Mouse (Mus musculus): ENCODE measurements around the gene C1qa. TPM values are rescaled to one million over a fixed set of nuclear protein-coding genes. Genes with fewer than 3 reads are reported as not detected.

C1qa gene
- polyA plus RNA-seq, 1 experiment from 2014 or later: 31.6 TPM

- H3K4me3 ChIP-seq (ENCODE audit: low read length): no peak overlapping the region
- H3K27ac ChIP-seq (ENCODE audit: low read length): no peak overlapping the region
- no peak overlapping the region for H3K9ac ChIP-seq (ENCODE audit: low read length)
- no peak for ATAC-seq (replicated peaks; ENCODE audit: extremely low read depth, insufficient read depth, low FRiP score)
- H3K4me1 ChIP-seq (ENCODE audit: control insufficient read depth, insufficient read depth, low read length): no peaks in the 10 kb centered on the region
- H3K27me3 ChIP-seq (ENCODE audit: control insufficient read depth, insufficient read depth, low read length): peaks cover 43% of the 10 kb centered on the region
- H3K36me3 ChIP-seq (ENCODE audit: control insufficient read depth, insufficient read depth): no peaks in the 10 kb centered on the region
- 80% methylated on average over 7 of the region's 7 CpGs for WGBS
- no peaks in the 10 kb centered on the region for H3K9me3 ChIP-seq (replicated peaks; ENCODE audit: control insufficient read depth, low read length)
- H3K4me2 ChIP-seq (ENCODE audit: low read depth, low read length): no peak overlapping the region
Measured at GRCm38 (mm10) chr4:136860022-136860421, 38.6 kb downstream of the C1qa start.

- no peak for ATAC-seq (replicated peaks; ENCODE audit: extremely low read depth, insufficient read depth, low FRiP score)
Measured at GRCm38 (mm10) chr4:136855081-136855480, 43.5 kb downstream of the C1qa start.

DNA sequence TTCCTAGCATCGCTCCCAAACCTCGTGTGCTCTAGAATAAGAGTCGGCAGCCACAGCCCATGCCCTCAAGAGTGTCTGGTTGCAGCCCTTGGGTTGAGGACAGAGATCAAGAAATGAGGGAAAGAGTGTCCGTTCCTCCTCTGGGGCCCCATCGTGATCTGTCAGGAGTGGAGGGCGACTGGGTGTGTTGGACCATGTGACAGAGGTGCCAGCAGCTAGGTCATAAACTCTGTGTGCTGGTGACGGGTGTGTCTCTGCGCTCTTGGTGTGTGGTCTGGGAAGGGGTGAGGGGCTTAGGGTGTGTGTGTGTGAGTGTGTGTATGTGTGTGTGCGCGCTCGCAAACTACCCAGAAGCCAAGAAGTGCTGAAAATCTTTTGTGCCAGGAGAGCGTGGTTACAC is 45.6 kb downstream of the C1qa start:
- Histone ChIP-seq H3K4me3 (ENCODE audit: low read length) (no peak overlapping the region), H3K36me3 (ENCODE audit: control insufficient read depth, insufficient read depth) (no peaks in the 10 kb centered on the region), H3K4me1 (ENCODE audit: control insufficient read depth, insufficient read depth, low read length) (no peaks in the 10 kb centered on the region), H3K27me3 (ENCODE audit: control insufficient read depth, insufficient read depth, low read length) (peaks cover 8% of the 10 kb centered on the region; the same call in 1 of the 2 replicates), H3K27ac (ENCODE audit: low read length) (no peak overlapping the region), H3K9ac (ENCODE audit: low read length) (no peak overlapping the region), H3K4me2 (ENCODE audit: low read depth, low read length) (no peak overlapping the region), H3K9me3 (replicated peaks; ENCODE audit: control insufficient read depth, low read length) (no peaks in the 10 kb centered on the region)
- ATAC-seq (replicated peaks; ENCODE audit: extremely low read depth, insufficient read depth, low FRiP score): no peak
- 77% methylated on average over 12 of the region's 12 CpGs for WGBS

More at GRCm38 (mm10) chr4:136855081-136855480, 43.5 kb downstream of the C1qa start:
- no peaks in the 10 kb centered on the region for H3K36me3 ChIP-seq (ENCODE audit: control insufficient read depth, insufficient read depth)
- H3K4me1 ChIP-seq (ENCODE audit: control insufficient read depth, insufficient read depth, low read length): no peaks in the 10 kb centered on the region
- H3K9ac ChIP-seq (ENCODE audit: low read length): no peak overlapping the region
- no peak overlapping the region for H3K4me3 ChIP-seq (ENCODE audit: low read length)
- no peaks in the 10 kb centered on the region for H3K9me3 ChIP-seq (replicated peaks; ENCODE audit: control insufficient read depth, low read length)
- H3K4me2 ChIP-seq (ENCODE audit: low read depth, low read length): no peak overlapping the region
- H3K27me3 ChIP-seq (ENCODE audit: control insufficient read depth, insufficient read depth, low read length): peaks cover 11% of the 10 kb centered on the region
- WGBS: 27% methylated on average over 6 of the region's 6 CpGs
- H3K27ac ChIP-seq (ENCODE audit: low read length): no peak overlapping the region

- H3K27ac ChIP-seq (ENCODE audit: low read length): no peak overlapping the region
- peaks cover 8% of the 10 kb centered on the region; the same call in 1 of the 2 replicates for H3K27me3 ChIP-seq (ENCODE audit: control insufficient read depth, insufficient read depth, low read length)
- H3K4me1 ChIP-seq (ENCODE audit: control insufficient read depth, insufficient read depth, low read length): no peaks in the 10 kb centered on the region
- no peak overlapping the region for H3K9ac ChIP-seq (ENCODE audit: low read length)
- no peak overlapping the region for H3K4me3 ChIP-seq (ENCODE audit: low read length)
- H3K4me2 ChIP-seq (ENCODE audit: low read depth, low read length): no peak overlapping the region
- H3K36me3 ChIP-seq (ENCODE audit: control insufficient read depth, insufficient read depth): no peaks in the 10 kb centered on the region
- ATAC-seq (replicated peaks; ENCODE audit: extremely low read depth, insufficient read depth, low FRiP score): no peak
- WGBS: 52% methylated on average over 5 of the region's 5 CpGs
- no peaks in the 10 kb centered on the region for H3K9me3 ChIP-seq (replicated peaks; ENCODE audit: control insufficient read depth, low read length)
Measured at GRCm38 (mm10) chr4:136852119-136852518, 46.5 kb downstream of the C1qa start.

GRCm38 (mm10) chr4:136848565-136848964 is 50.0 kb downstream of the C1qa start:
- H3K4me2 ChIP-seq (ENCODE audit: low read depth, low read length): no peak overlapping the region
- no peak for ATAC-seq (replicated peaks; ENCODE audit: extremely low read depth, insufficient read depth, low FRiP score)
- no peaks in the 10 kb centered on the region for H3K36me3 ChIP-seq (ENCODE audit: control insufficient read depth, insufficient read depth)
- WGBS: 62% methylated on average over 4 of the region's 4 CpGs
- H3K27me3 ChIP-seq (ENCODE audit: control insufficient read depth, insufficient read depth, low read length): peaks cover 8% of the 10 kb centered on the region; the same call in 1 of the 2 replicates
- H3K9me3 ChIP-seq (replicated peaks; ENCODE audit: control insufficient read depth, low read length): no peaks in the 10 kb centered on the region
- H3K27ac ChIP-seq (ENCODE audit: low read length): no peak overlapping the region
- H3K9ac ChIP-seq (ENCODE audit: low read length): no peak overlapping the region
- H3K4me3 ChIP-seq (ENCODE audit: low read length): no peak overlapping the region
- H3K4me1 ChIP-seq (ENCODE audit: control insufficient read depth, insufficient read depth, low read length): no peaks in the 10 kb centered on the region

DNA sequence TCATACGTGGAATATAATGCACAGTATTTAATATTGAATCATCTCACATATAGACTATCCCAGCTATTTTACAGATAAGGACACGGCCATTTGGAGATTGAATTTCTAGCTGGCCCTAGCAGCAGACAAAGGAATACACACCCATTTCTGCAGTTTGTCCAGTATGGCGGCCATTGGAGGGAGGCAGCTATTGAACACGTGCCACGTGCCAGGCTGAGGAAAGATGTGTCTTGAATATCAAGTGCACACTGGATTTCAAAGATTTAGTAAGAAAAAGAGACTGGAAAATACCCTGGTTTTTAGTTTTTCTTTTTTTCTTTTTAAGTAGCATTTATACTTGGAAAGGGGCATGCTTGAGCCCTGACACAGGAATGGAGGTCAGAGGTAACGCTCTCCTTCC is 51.4 kb downstream of the C1qa start:
- H3K27ac ChIP-seq (ENCODE audit: low read length): no peak overlapping the region
- H3K4me2 ChIP-seq (ENCODE audit: low read depth, low read length): no peak overlapping the region
- no peak for ATAC-seq (replicated peaks; ENCODE audit: extremely low read depth, insufficient read depth, low FRiP score)
- H3K36me3 ChIP-seq (ENCODE audit: control insufficient read depth, insufficient read depth): no peaks in the 10 kb centered on the region
- 73% methylated on average over 6 of the region's 6 CpGs for WGBS
- H3K9ac ChIP-seq (ENCODE audit: low read length): no peak overlapping the region
- H3K4me3 ChIP-seq (ENCODE audit: low read length): no peak overlapping the region
- H3K4me1 ChIP-seq (ENCODE audit: control insufficient read depth, insufficient read depth, low read length): no peaks in the 10 kb centered on the region
- peaks cover 12% of the 10 kb centered on the region; the same call in 1 of the 2 replicates for H3K27me3 ChIP-seq (ENCODE audit: control insufficient read depth, insufficient read depth, low read length)
- H3K9me3 ChIP-seq (replicated peaks; ENCODE audit: control insufficient read depth, low read length): no peaks in the 10 kb centered on the region

Other genes with a start within 250 kb of the C1qa start
- gene Ephb2, start 62.8 kb downstream of the C1qa start, polyA plus RNA-seq (2015; fragmentation: Nextera tagmentation; extraction: Ambion mirVana): 0.70 and 1.4 TPM in 2 replicates
- gene C1qb, start 12.6 kb downstream of the C1qa start, polyA plus RNA-seq (2015; fragmentation: Nextera tagmentation; extraction: Ambion mirVana): 41.3 and 44.5 TPM in 2 replicates
- 20.7 and 21.0 TPM in 2 replicates for gene C1qc, start 5.7 kb downstream of the C1qa start, polyA plus RNA-seq (2015; fragmentation: Nextera tagmentation; extraction: Ambion mirVana)
- gene Epha8, start 58.0 kb upstream of the C1qa start, polyA plus RNA-seq (2015; fragmentation: Nextera tagmentation; extraction: Ambion mirVana): 0.02 TPM in 1 of 2 replicates, not detected in the other
- gene Zbtb40, start 150.0 kb upstream of the C1qa start, polyA plus RNA-seq (2015; fragmentation: Nextera tagmentation; extraction: Ambion mirVana): 3.0 and 3.1 TPM in 2 replicates